Mouse (Mus musculus): ENCODE measurements around the gene Slc25a19.

DNA sequence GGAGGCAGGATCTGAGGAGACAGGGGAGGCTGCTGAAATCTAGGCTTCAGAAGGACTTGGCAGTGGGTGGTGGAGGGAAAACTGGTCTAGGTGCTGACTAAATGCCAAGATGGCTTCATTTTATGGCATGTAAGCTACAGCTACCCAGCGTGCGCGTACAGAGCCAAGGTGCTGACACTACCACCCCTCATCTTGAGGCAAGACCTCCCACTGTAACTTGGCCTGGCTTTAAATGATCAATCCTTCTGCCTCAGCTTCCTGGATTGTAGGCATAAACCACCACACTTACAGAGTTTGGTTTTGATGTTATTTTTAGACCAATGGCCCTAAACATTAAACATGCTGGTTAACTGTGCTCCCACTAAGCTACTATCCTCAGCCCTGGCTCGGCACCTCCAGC, 11.4 kb upstream of the Slc25a19 start:
- TF ChIP-seq CTCF (IDR thresholded peaks at IDR 0.05; ENCODE audit: borderline replicate concordance, control insufficient read depth, extremely low read depth, insufficient read depth, low read length, poor library complexity) = no peak
- no peak for TF ChIP-seq POLR2A (IDR thresholded peaks at IDR 0.05; ENCODE audit: control insufficient read depth, extremely low read depth, insufficient read depth, low read length, poor library complexity)
